Mouse (Mus musculus) cerebellum, postnatal 36 days (tissue): Measurements from ENCODE around the gene Kazn.

ENCODE experiments used
- DNase-seq, 2 experiments: peaks; one replicate each; pipeline ENCODE4 v3.0.0; 2021 to 2022; ENCODE audit warnings: mixed read lengths in 2 of 2

Kazn gene

DNA sequence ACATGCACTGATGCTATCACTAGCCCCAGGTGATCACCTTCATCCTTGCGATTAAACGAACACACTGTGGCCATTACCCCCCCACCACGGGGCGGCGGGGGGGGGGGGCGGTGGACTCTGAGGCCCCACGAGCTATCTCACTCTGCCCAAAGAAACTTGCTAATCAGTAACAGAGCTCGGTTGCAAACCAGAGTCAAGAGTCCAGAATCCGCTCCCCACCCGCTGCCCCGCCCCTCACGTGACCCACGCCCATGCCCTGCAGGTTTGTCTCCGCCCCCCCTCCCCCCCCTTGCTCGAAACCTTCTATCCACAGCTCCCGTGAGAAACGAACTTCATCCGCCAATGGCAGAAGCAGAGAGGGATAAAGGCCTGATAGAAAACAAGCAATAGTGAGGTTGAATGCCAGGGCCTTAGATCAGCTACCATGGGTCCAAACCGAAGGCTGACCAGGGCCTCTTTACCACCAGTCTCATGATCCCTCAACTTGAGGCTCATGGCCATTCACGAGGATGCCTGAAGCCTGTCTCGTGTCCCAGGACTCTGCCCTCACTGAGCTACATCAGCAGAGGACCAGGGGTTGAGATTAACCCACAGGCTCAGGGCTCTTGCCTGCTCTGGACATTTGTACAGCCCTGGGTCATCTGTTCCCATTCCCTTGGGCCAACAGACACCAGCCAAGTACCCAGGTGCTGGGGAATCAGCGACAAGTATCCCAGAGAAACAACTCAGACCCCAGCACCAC, 186.6 kb downstream of the Kazn start:
- peak in 1 of 2 experiments; percentile 2 for DNase-seq
